Mouse (Mus musculus) cerebellum, adult 2 months (tissue): Measurements from ENCODE around the gene Invs. TPM values are rescaled to one million over a fixed set of nuclear protein-coding genes. Genes with fewer than 3 reads are reported as not detected.

Experiments used
- DNase-seq, 2 experiments: peaks; one replicate each; pipeline ENCODE4 v3.0.0; 2021
- H3K27ac ChIP-seq: fragments of 200-500 bp; 2 replicates; pipeline ENCODE4 v1.5.1; 2012; ENCODE audit warnings: low read length, control low read depth, inconsistent platforms; ENCODE audit not compliant: insufficient read depth
- H3K27me3 ChIP-seq: fragments of 200-500 bp; 2 replicates; pipeline ENCODE4 v1.6.1; 2012; ENCODE audit warnings: inconsistent platforms, mild to moderate bottlenecking, low read length, moderate library complexity; ENCODE audit not compliant: control insufficient read depth, insufficient read depth
- H3K4me1 ChIP-seq: fragments of 200-500 bp; 2 replicates; pipeline ENCODE4 v1.6.1; 2011; ENCODE audit warnings: low read length; ENCODE audit not compliant: control insufficient read depth, insufficient read depth
- H3K4me3 ChIP-seq: fragments of 200-500 bp; replicated peaks from 2 replicates; pipeline ENCODE3; 2011; ENCODE audit warnings: mild to moderate bottlenecking, low read depth, low read length, control low read depth; ENCODE audit not compliant: insufficient read depth
- CTCF ChIP-seq: fragments of 200-500 bp; IDR thresholded peaks from 2 replicates; pipeline ENCODE4 v1.5.1; 2011; ENCODE audit warnings: low read depth, mild to moderate bottlenecking, control low read depth, low read length, moderate library complexity, borderline replicate concordance; ENCODE audit not compliant: insufficient read depth
- POLR2A ChIP-seq: fragments of 200-500 bp; IDR thresholded peaks from 2 replicates; pipeline ENCODE4 v1.6.1; 2011; ENCODE audit warnings: low read length, control low read depth, borderline replicate concordance; ENCODE audit not compliant: insufficient read depth
- WGBS: fragments of 180-500 bp; shearing (Covaris S2); methylation state at CpG from one replicate; pipeline ENCODE4 v1.1.7; 2018; 5-methylcytosine and 5-hydroxymethylcytosine counted together
- polyA plus RNA-seq: library from polyadenylated mRNA; depleted of rRNA; stranded (reverse); fragments of >200 nt; gene quantifications from 2 replicates; pipeline ENCODE4 v1.2.3, GENCODE M21; 2012; rRNA removed

Invs gene
- polyA plus RNA-seq, 1 experiment, result 7.0 TPM

DNA sequence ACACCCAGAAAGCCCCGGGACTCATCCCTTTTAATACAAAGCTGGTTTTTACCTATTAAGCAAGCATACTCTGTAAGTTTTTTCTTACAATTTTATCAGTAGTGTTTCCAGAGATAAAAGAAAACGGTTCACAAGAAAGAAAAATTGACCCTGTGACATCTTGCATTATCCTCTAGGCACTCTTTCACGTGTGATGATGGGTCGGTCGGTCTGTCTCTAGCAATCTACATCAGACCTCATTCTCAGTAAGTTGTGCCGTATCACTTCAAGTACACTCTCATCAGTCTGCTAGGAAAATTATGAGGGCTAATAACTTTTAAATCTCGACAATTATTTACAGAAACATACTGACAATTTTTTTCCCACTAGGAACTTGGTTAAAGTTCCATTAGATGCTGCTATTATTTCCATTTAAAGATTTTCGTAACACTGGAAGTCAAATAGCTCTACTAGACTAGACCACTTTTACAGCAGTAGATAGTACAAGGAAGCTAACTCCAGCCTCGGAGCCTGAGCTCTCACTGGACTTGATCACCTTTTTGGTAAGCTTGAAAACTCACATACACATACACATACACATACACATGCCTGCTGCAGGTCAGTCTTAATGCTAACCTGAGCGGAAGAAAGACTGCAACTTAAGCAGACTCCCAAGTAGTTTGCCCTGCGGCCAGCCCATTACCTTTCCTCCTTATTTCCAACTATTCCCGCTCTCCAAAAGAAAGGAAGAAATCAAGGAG, 192.7 kb downstream of the Invs start:
- Histone ChIP-seq H3K4me1 (no peaks in the 10 kb centered on the region), H3K4me3 (peak overlapping the region; percentile 95), H3K27ac (no peak overlapping the region), H3K27me3 (no peaks in the 10 kb centered on the region)
- TF ChIP-seq POLR2A (no peak), CTCF (no peak)
- 16% methylated on average over 12 of the region's 12 CpGs for WGBS
- peak in 1 of 2 experiments; percentile 10 for DNase-seq

DNA sequence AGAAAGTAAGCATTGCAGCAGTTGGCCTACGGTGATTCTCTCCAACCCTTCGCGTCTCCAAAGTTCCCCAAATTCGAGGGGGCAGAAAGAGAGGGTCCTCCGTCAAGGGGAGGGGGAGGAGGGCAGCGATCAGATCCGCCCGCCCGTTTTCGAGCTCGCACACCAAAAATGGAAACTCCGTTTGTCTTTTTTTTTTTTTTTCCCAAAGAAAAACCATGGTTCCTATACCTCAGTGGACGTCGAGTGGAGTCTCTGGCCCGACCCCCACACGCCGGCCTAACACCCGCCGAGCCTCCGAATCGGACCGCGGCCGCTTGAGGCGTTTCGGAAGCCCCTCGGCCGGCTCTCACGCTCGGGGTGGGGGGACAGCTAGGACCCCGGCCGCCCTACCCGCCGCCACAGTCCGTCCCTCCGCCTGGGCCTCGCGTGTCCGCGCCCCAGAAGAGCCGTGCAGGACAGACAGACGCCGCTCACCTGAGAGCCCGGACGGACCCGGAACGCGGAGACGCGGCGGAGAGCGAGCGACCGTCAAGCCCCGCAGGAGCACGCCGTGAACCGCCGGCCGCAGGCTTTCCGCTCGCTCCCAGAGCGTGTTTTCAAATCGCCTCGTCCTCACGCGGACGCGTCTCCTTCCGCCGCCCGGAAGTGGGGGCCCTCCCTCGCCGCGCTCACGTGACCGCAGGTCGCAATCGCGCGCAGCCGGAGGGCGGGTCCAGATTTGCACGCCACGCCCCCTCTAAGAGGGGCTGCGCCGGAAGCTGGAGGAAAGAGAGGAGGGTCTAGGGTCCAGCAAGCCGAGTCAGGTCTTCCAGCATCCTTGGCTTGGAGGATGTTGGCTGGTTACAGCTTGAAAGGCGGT, 193.5 kb downstream of the Invs start, which contains the start of gene Tex10:
Tex10 (minus strand) TSS at position 668 of the 859 bp plus-strand sequence.
- Histone ChIP-seq H3K4me3 (peak within 1 kb of the TSS; percentile 95), H3K4me1 (no peaks in the 10 kb centered on the region), H3K27me3 (no peaks in the 10 kb centered on the region), H3K27ac (no peak within 1 kb of the TSS)
- DNase-seq, result peak; percentile 83 to 85
- no peak for TF ChIP-seq CTCF
- peak; percentile 51 for TF ChIP-seq POLR2A
- under 1% methylated on average over 89 of the region's 89 CpGs for WGBS

DNA sequence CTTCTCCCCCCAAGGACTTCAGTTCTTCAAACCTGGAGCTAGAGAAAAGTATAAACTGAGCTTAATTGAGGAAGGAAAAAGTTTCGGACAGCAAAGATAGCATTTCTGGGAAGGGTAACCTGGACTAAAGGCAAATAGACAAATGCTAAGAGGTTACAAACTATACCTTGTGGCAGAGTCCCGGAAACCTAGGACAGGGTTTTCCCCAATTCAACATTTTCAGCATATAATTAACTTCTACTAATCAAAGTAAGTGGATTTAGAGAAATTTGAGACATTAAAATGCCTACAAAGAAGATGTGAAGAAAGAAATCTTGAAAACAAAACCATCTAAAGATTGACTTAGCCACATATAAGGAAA, 194.1 kb downstream of the Invs start:
- WGBS, result 82% methylated on average over 2 of the region's 2 CpGs
- H3K27me3 ChIP-seq, result no peaks in the 10 kb centered on the region
- no peak overlapping the region for H3K27ac ChIP-seq
- no peak for DNase-seq
- TF ChIP-seq POLR2A (no peak), CTCF (no peak)
- H3K4me3 ChIP-seq, result peak overlapping the region; percentile 95
- no peaks in the 10 kb centered on the region for H3K4me1 ChIP-seq

DNA sequence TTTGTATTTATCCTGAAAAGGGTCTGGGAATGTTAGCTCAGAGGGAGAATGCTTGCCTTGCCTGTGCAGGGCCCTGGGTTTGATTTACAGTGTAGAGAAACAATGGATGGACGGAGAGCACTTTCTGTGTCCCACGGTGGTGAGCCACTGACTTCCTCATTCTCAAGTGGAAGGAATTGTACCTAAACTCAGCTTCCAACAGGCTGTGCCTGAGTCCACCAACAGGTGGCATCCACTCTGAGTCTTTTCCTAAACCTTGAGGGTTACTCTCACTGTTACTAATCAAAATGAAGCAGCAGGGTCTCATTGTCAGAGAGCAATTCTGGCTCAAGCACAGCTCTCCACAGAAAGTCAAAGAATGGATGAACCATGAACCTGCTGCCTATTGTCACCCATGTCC, 201.7 kb downstream of the Invs start:
- H3K4me3 ChIP-seq, result no peak overlapping the region
- no peaks in the 10 kb centered on the region for H3K4me1 ChIP-seq
- WGBS, result 48% methylated on average over 2 of the region's 2 CpGs
- H3K27me3 ChIP-seq, result no peaks in the 10 kb centered on the region
- TF ChIP-seq CTCF (no peak), POLR2A (no peak)
- no peak for DNase-seq
- H3K27ac ChIP-seq, result no peak overlapping the region

Other genes with a start within 250 kb of the Invs start
- 2.4 TPM in 2 replicates for gene Nr4a3, start 234.6 kb upstream of the Invs start, polyA plus RNA-seq
- 11.7 and 12.5 TPM in 2 replicates for gene Stx17, start 154.8 kb upstream of the Invs start, polyA plus RNA-seq
- 28.1 and 31.2 TPM in 2 replicates for gene Erp44, start 202 bp upstream of the Invs start, polyA plus RNA-seq
- 15.2 and 17.2 TPM in 2 replicates for gene Tex10, start 193.7 kb downstream of the Invs start, polyA plus RNA-seq